In genomic region chr10:129651763-129652162, GRCm38 (mm10) we compare ENCODE assay signal across 25 mouse cellular contexts. TPM values are rescaled to one million over a fixed set of nuclear protein-coding genes. Genes with fewer than 3 reads are reported as not detected.
DNase-seq lines count a peak whose midpoint lies in the region; TF ChIP-seq lines count a peak whose summit lies in the region.
"Had no signal": no experiment of that assay in that cellular context is flagged by ENCODE, and none has a peak within 500 bp of the region (broad histone marks: within the 10 kb centered on the region; RNA-seq: fewer than 3 reads in every experiment).

No protein-coding gene starts in this region.

- no peak for TF ChIP-seq RAD21 in CH12.LX (IDR thresholded peaks at IDR 0.05; ENCODE audit: low read depth, low read length)

- 0 out of 4 replicates have a peak, but pooled peaks cover 0 to 2% of the 10 kb centered on the region in 2 experiments for H3K4me1 ChIP-seq in CH12.LX (ENCODE audit: control insufficient read depth in 1 of 2, insufficient read depth in 2 of 2)

- TF ChIP-seq CTCF in CH12.LX (conservative IDR thresholded peaks at IDR 0.05 in 1 of 2, IDR thresholded peaks at IDR 0.05 in 1 of 2; ENCODE audit: low read depth in 2 of 2, low read length in 2 of 2), result no peak

- DNase-seq in kidney, adult 9 months, result peak; percentile 1
- no peak for DNase-seq in kidney, postnatal 36 days
- DNase-seq in CH12.LX (ENCODE audit: extremely low read depth), result peak; percentile 37
- no peak for DNase-seq in right cerebral cortex, postnatal 14 days
- DNase-seq: adrenal gland, adult 2 months; adrenal gland, adult 8-10 months; adrenal gland, postnatal 10 days; adrenal gland, postnatal 14 days; adrenal gland, postnatal 25 days; adrenal gland, postnatal 36 days; B cell, adult 2 months; cerebellum, adult 11 months; cerebellum, adult 11-12 months; cerebellum, adult 18-20 months; cerebellum, adult 2 months had no signal

- H3K9me3 ChIP-seq in CH12.LX (replicated peaks; ENCODE audit: low read length), result no peaks in the 10 kb centered on the region
- H3K9me3 ChIP-seq: G1E had no signal

- in situ Hi-C loops in CH12.LX (cut with MboI; ENCODE audit: low pct_ligation_motif_present, low pct_unique_long_range_greater_than_20kb, low sequenced_read_pairs), result no loop called here

- no peaks in the 10 kb centered on the region for H3K27me3 ChIP-seq in CH12.LX (replicated peaks)
- H3K27me3 ChIP-seq: Patski had no signal

- H3K27ac ChIP-seq in CH12.LX (ENCODE audit: insufficient read depth, low read depth), result no peak overlapping the region

- TF ChIP-seq POLR2A in CH12.LX (IDR thresholded peaks at IDR 0.05; ENCODE audit: low read depth, low read length), result no peak

- H3K4me3 ChIP-seq in CH12.LX (replicated peaks in 1 of 3; ENCODE audit: low read depth in 2 of 3, low read length in 2 of 3, poor library complexity in 1 of 3), result no peak overlapping the region

- H3K9ac ChIP-seq in CH12.LX (ENCODE audit: insufficient read depth, low read depth), result no peak overlapping the region

- no peaks in the 10 kb centered on the region for H3K79me2 ChIP-seq in CH12.LX (replicated peaks; ENCODE audit: control insufficient read depth, extremely low read depth, insufficient read depth, poor library complexity, severe bottlenecking)

- no peaks in the 10 kb centered on the region for H3K36me3 ChIP-seq in CH12.LX (replicated peaks in 1 of 2; ENCODE audit: control insufficient read depth in 1 of 2, insufficient read depth in 1 of 2, low read length in 1 of 2)
- H3K36me3 ChIP-seq: G1E had no signal

- no peak for TF ChIP-seq EP300 in CH12.LX (IDR thresholded peaks at IDR 0.05; ENCODE audit: low read length)

- H3K4me2 ChIP-seq in CH12.LX (ENCODE audit: insufficient read depth, low read depth, poor library complexity, severe bottlenecking), result no peak overlapping the region

- dilution Hi-C loops in CH12.LX (cut with MboI; ENCODE audit: extremely low pct_ligation_motif_present, extremely low pct_unique_long_range_greater_than_20kb, low sequenced_read_pairs), result no loop called here

TF ChIP-seq in CH12.LX, 34 proteins besides CTCF, POLR2A, EP300 and RAD21:
- peak; percentile 69; the same call in 1 of the 2 replicates for TF ChIP-seq ETS1 (conservative IDR thresholded peaks at IDR 0.05; ENCODE audit: low read depth, low read length)
- no peak for TF ChIP-seq SIN3A (IDR thresholded peaks at IDR 0.05; ENCODE audit: low read length)
- peak; percentile 44 for TF ChIP-seq ZNF384 (IDR thresholded peaks at IDR 0.05; ENCODE audit: low read depth, low read length)
- peak; percentile 66; the same call in 1 of the 2 replicates for TF ChIP-seq JUND (conservative IDR thresholded peaks at IDR 0.05; ENCODE audit: low read depth, low read length)

RNA-seq across cellular contexts. Expression of gene Olfr800, which starts 5.7 kb away (rescaled TPM):
- total RNA-seq in CH12.LX (2012; rRNA removed) (not detected in 2 replicates), CH12.LX (2014; rRNA removed) (not detected in 2 replicates)
- not detected in 2 replicates for polyA plus RNA-seq in CH12.LX (2012; ENCODE audit: insufficient read length, low read depth)
- total RNA-seq: adrenal gland, adult 18-20 months; adrenal gland, adult 2 months; adrenal gland, adult 8-10 months; adrenal gland, postnatal 10 days; adrenal gland, postnatal 14 days; adrenal gland, postnatal 25 days; adrenal gland, postnatal 36 days; adrenal gland, postnatal 4 days; ES-E14; MEL had no signal
- polyA plus RNA-seq: activated CD4-positive, CD25-positive, alpha-beta regulatory T cell, adult 4 months; adrenal gland, adult 2 months; brain, embryonic 14.5 days; C2C12; CD4-positive, CD25-positive, alpha-beta regulatory T cell, adult 4 months; cerebellum, adult 2 months; G1E; Patski had no signal

RNA-seq across cellular contexts. Expression of gene Olfr799, which starts 14.5 kb away (rescaled TPM):
- total RNA-seq in CH12.LX (2012; rRNA removed) (not detected in 2 replicates), CH12.LX (2014; rRNA removed) (not detected in 2 replicates)
- not detected in 2 replicates for polyA plus RNA-seq in CH12.LX (2012; ENCODE audit: insufficient read length, low read depth)
- total RNA-seq: adrenal gland, adult 18-20 months; adrenal gland, adult 2 months; adrenal gland, adult 8-10 months; adrenal gland, postnatal 10 days; adrenal gland, postnatal 14 days; adrenal gland, postnatal 25 days; adrenal gland, postnatal 36 days; adrenal gland, postnatal 4 days; ES-E14; MEL had no signal
- polyA plus RNA-seq: activated CD4-positive, CD25-positive, alpha-beta regulatory T cell, adult 4 months; adrenal gland, adult 2 months; brain, embryonic 14.5 days; C2C12; CD4-positive, CD25-positive, alpha-beta regulatory T cell, adult 4 months; cerebellum, adult 2 months; G1E; Patski had no signal

RNA-seq across cellular contexts. Expression of gene Olfr801, which starts 21.9 kb away (rescaled TPM):
- total RNA-seq in CH12.LX (2012; rRNA removed), result not detected in 2 replicates
- total RNA-seq in CH12.LX (2014; rRNA removed), result not detected in 2 replicates
- not detected in 2 replicates for polyA plus RNA-seq in CH12.LX (2012; ENCODE audit: insufficient read length, low read depth)
- total RNA-seq: adrenal gland, adult 18-20 months; adrenal gland, adult 2 months; adrenal gland, adult 8-10 months; adrenal gland, postnatal 10 days; adrenal gland, postnatal 14 days; adrenal gland, postnatal 25 days; adrenal gland, postnatal 36 days; adrenal gland, postnatal 4 days; ES-E14; MEL had no signal
- polyA plus RNA-seq: activated CD4-positive, CD25-positive, alpha-beta regulatory T cell, adult 4 months; adrenal gland, adult 2 months; brain, embryonic 14.5 days; C2C12; CD4-positive, CD25-positive, alpha-beta regulatory T cell, adult 4 months; cerebellum, adult 2 months; G1E; Patski had no signal

RNA-seq across cellular contexts. Expression of gene Olfr798, which starts 24.0 kb away (rescaled TPM):
- total RNA-seq in CH12.LX (2012; rRNA removed), result not detected in 2 replicates
- total RNA-seq in CH12.LX (2014; rRNA removed), result not detected in 2 replicates
- polyA plus RNA-seq in CH12.LX (2012; ENCODE audit: insufficient read length, low read depth), result not detected in 2 replicates
- total RNA-seq: adrenal gland, adult 18-20 months; adrenal gland, adult 2 months; adrenal gland, adult 8-10 months; adrenal gland, postnatal 10 days; adrenal gland, postnatal 14 days; adrenal gland, postnatal 25 days; adrenal gland, postnatal 36 days; adrenal gland, postnatal 4 days; ES-E14; G1E; MEL had no signal
- polyA plus RNA-seq: adrenal gland, adult 2 months; brain, embryonic 14.5 days; C2C12; CD4-positive, CD25-positive, alpha-beta regulatory T cell, adult 4 months; cerebellum, adult 2 months; G1E; Patski had no signal

RNA-seq across cellular contexts. Expression of gene Olfr802, which starts 36.2 kb away (rescaled TPM):
- total RNA-seq in CH12.LX (2012; rRNA removed) (not detected in 2 replicates), CH12.LX (2014; rRNA removed) (not detected in 2 replicates)
- polyA plus RNA-seq in CH12.LX (2012; ENCODE audit: insufficient read length, low read depth), result not detected in 2 replicates
- total RNA-seq: adrenal gland, adult 18-20 months; adrenal gland, adult 2 months; adrenal gland, adult 8-10 months; adrenal gland, postnatal 10 days; adrenal gland, postnatal 14 days; adrenal gland, postnatal 25 days; adrenal gland, postnatal 36 days; adrenal gland, postnatal 4 days; ES-E14; MEL had no signal
- polyA plus RNA-seq: activated CD4-positive, CD25-positive, alpha-beta regulatory T cell, adult 4 months; adrenal gland, adult 2 months; brain, embryonic 14.5 days; C2C12; CD4-positive, CD25-positive, alpha-beta regulatory T cell, adult 4 months; cerebellum, adult 2 months; G1E; Patski had no signal

Comparison
In these comparisons a context has a peak if more than half of its experiments do, and no peak if none do; other contexts are left out.
1. DNase-seq: peak in kidney, adult 9 months (single experiment) and CH12.LX (single experiment); none in kidney, postnatal 36 days (0 of 2) and right cerebral cortex, postnatal 14 days (single experiment).